Mouse (Mus musculus) erythroblast, embryonic 14.5 days (primary cell): ENCODE data around the gene Slc16a8. TPM values are rescaled to one million over a fixed set of nuclear protein-coding genes. Genes with fewer than 3 reads are reported as not detected.

ENCODE experiments used
- H3K27me3 ChIP-seq: 2 replicates; pipeline ENCODE4 v1.6.1; 2012; ENCODE audit warnings: inconsistent platforms; ENCODE audit not compliant: control insufficient read depth
- H3K36me3 ChIP-seq: 2 replicates; pipeline ENCODE4 v1.6.1; 2012; ENCODE audit warnings: mild to moderate bottlenecking, inconsistent platforms; ENCODE audit not compliant: control insufficient read depth
- H3K4me1 ChIP-seq: 2 replicates; pipeline ENCODE4 v1.6.1; 2012; ENCODE audit warnings: inconsistent platforms; ENCODE audit not compliant: control insufficient read depth
- H3K4me3 ChIP-seq: replicated peaks from 2 replicates; pipeline ENCODE3; 2012; ENCODE audit warnings: moderate library complexity, mild to moderate bottlenecking, inconsistent platforms
- H3K9me3 ChIP-seq: 2 replicates; pipeline ENCODE4 v1.6.1; 2012; ENCODE audit warnings: low read length, inconsistent platforms, mixed read lengths; ENCODE audit not compliant: control insufficient read depth
- GATA1 ChIP-seq: IDR thresholded peaks from 2 replicates; pipeline ENCODE4 v1.6.1; 2012; ENCODE audit warnings: low read length, inconsistent platforms, mixed read lengths
- TAL1 ChIP-seq: IDR thresholded peaks from 3 replicates; pipeline ENCODE4 v1.6.1; 2012; ENCODE audit warnings: low read length, inconsistent platforms, mixed read lengths
- polyA plus RNA-seq: library from polyadenylated mRNA; stranded (reverse); fragments of >175 nt; gene quantifications from 2 replicates; pipeline ENCODE4 v1.2.3, GENCODE M21; 2012

The Slc16a8 gene
- polyA plus RNA-seq, 1 experiment: not detected

GRCm38 (mm10) chr15:79252580-79252979 lies 2.0 kb downstream of the Slc16a8 start:
- Histone ChIP-seq H3K4me1 (peaks cover 4% of the 10 kb centered on the region), H3K4me3 (no peak overlapping the region), H3K9me3 (no peaks in the 10 kb centered on the region), H3K27me3 (peaks cover 46% of the 10 kb centered on the region), H3K36me3 (peaks cover 11% of the 10 kb centered on the region)
- TF ChIP-seq TAL1 (no peak), GATA1 (no peak)

DNA sequence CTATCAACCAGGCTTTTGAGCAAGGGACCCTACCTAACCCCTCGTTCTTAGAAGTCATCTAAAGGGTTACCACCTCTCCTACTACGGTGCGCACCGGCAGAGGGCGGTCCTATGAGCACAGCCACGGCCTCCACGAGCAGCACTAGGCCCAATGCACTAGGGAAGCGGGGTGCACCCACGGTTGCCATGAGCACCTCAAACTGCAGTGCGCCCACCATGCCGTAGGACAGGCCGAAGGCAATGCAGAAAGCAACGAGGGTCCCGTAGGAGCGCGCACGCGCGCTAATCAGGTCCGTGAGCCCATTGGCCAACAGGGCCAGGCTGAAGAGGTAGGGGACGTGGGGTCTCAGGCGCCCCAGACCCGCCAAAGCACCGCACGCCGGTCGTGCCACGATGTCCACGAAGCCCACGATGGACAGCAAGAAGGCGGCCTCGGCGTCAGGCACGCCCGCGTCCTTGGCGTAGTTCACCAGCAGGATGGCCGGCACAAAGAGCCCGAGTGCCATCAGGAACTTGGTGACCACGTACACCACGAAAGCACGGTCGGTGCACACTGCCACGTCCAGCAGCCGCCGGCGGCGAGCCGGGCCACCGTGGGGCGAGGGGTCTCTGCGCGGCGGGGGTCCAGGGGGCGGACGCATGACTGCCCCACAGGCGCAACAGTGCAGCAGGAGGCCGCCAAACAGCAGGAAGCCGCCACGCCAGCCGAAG lies 2.6 kb downstream of the Slc16a8 start:
- Histone ChIP-seq H3K36me3 (peaks cover 14% of the 10 kb centered on the region), H3K4me1 (peaks cover 4% of the 10 kb centered on the region), H3K4me3 (no peak overlapping the region), H3K9me3 (no peaks in the 10 kb centered on the region), H3K27me3 (peaks cover 46% of the 10 kb centered on the region)
- no peak for TF ChIP-seq GATA1
- no peak for TF ChIP-seq TAL1

GRCm38 (mm10) chr15:79251168-79251567 lies 3.4 kb downstream of the Slc16a8 start:
- Histone ChIP-seq H3K4me1 (peaks cover 4% of the 10 kb centered on the region), H3K36me3 (peaks cover 22% of the 10 kb centered on the region), H3K27me3 (peaks cover 46% of the 10 kb centered on the region), H3K4me3 (no peak overlapping the region), H3K9me3 (no peaks in the 10 kb centered on the region)
- TF ChIP-seq TAL1 (no peak), GATA1 (no peak)

GRCm38 (mm10) chr15:79250236-79250635 lies 4.3 kb downstream of the Slc16a8 start:
- no peak overlapping the region for H3K4me3 ChIP-seq
- H3K36me3 ChIP-seq: peaks cover 31% of the 10 kb centered on the region
- TF ChIP-seq TAL1: no peak
- no peak for TF ChIP-seq GATA1
- no peaks in the 10 kb centered on the region for H3K9me3 ChIP-seq
- peaks cover 4% of the 10 kb centered on the region for H3K4me1 ChIP-seq
- peaks cover 45% of the 10 kb centered on the region for H3K27me3 ChIP-seq

- Histone ChIP-seq H3K36me3 (peaks cover 66% of the 10 kb centered on the region), H3K27me3 (no peaks in the 10 kb centered on the region), H3K4me1 (peaks cover 5% of the 10 kb centered on the region)
Measured at GRCm38 (mm10) chr15:79245321-79245720, 9.2 kb downstream of the Slc16a8 start.

DNA sequence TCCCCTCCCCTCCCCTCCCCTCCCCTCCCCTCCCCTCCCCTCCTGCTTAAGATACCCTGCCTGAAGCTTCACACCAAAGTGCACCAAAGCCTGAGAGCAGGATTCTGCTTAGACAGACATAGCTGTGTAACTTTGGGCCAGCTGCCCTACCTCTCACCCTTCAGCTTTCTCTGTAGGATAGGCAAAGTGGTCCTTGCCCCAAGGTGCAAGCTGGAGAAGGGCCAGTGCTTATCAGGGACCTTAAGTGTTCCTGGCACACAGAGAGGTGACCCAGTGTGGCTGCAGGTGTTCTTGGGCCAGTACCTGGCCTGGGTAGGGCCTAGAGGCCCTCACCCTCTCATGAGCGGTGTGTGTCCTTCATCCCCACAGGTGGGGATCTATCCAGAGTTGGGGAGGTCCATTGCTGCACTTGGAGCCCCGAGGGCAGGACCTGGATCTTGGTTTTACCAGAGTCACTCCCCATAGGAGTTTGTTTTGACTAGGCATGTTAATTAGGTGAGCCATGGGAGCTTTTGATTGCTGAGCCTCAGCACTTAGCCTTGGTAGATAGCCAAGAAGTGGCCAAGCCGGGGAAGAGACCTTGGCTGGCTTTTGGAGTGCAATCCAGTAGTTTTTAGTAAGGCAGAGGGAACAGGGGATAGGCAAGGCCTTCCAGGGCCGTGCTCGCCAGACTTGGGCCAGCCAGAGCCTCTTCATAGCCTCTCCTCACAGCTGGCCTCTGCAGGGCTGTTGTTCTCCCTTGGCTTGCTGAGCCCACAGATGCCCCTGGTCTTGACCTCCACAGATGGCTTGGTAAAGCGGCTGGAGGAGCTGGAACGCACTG lies 10.3 kb downstream of the Slc16a8 start:
- Histone ChIP-seq H3K9me3 (peaks cover 9% of the 10 kb centered on the region), H3K27me3 (no peaks in the 10 kb centered on the region), H3K36me3 (peaks cover 75% of the 10 kb centered on the region), H3K4me3 (no peak overlapping the region), H3K4me1 (peaks cover 5% of the 10 kb centered on the region)
- no peak for TF ChIP-seq GATA1
- no peak for TF ChIP-seq TAL1

More at GRCm38 (mm10) chr15:79245321-79245720, 9.2 kb downstream of the Slc16a8 start:
- H3K4me3 ChIP-seq: no peak overlapping the region
- H3K9me3 ChIP-seq: peaks cover 9% of the 10 kb centered on the region
- TF ChIP-seq TAL1: no peak

- H3K27me3 ChIP-seq: no peaks in the 10 kb centered on the region
- H3K9me3 ChIP-seq: peaks cover 9% of the 10 kb centered on the region
- peaks cover 5% of the 10 kb centered on the region for H3K4me1 ChIP-seq
- H3K4me3 ChIP-seq: no peak overlapping the region
- TF ChIP-seq TAL1 (no peak), GATA1 (no peak)
- peaks cover 74% of the 10 kb centered on the region for H3K36me3 ChIP-seq
Measured at GRCm38 (mm10) chr15:79243234-79244042, 11.1 kb downstream of the Slc16a8 start.

DNA sequence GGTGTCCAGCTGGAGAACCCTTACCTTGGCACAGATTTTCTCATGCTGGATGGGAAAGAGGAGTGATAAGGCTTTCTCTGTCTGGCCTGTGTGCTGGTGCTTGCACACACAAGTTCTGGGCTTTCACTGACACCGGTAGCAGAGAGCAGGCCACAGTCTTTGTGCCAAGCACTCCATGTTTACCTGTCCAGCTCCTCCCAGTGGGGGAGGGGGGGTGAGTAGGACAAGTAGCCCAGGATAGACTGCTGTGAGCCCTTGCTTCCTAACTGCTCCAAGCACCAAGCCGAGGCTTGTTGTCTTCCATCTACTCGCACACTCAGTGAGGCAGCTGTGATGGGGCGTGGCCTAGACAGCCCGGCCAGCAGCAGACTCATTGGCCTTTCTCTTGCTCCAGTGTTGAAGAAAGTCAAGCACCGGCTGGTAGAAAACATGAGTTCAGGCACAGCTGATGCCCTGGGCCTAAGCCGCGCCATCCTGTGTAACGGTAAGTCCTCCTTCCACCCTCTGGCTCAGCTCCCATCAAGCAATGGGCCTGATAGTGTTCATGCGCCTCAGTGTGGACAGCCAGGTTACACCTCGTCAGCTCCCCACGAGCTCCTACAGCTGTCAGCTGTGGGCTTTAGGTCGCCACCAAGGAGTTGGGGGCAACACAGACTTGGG lies 11.9 kb downstream of the Slc16a8 start:
- Histone ChIP-seq H3K9me3 (peaks cover 9% of the 10 kb centered on the region), H3K4me3 (no peak overlapping the region), H3K4me1 (peaks cover 5% of the 10 kb centered on the region), H3K27me3 (no peaks in the 10 kb centered on the region), H3K36me3 (peaks cover 77% of the 10 kb centered on the region)
- TF ChIP-seq TAL1 (no peak), GATA1 (no peak)
